Mouse (Mus musculus) heart, postnatal 0 days (tissue): ENCODE measurements around the gene Myo5a.

Experiments used
- CTCF ChIP-seq: IDR thresholded peaks from 2 replicates; pipeline ENCODE4 v1.5.1; 2016; ENCODE audit warnings: antibody characterized with exemption, control low read depth, low read depth
- EP300 ChIP-seq: IDR thresholded peaks from 2 replicates; pipeline ENCODE4 v1.6.1; 2016; ENCODE audit warnings: antibody characterized with exemption, low read depth

GRCm38 (mm10) chr9:75248359-75248758 lies 177.5 kb downstream of the Myo5a start:
- TF ChIP-seq EP300 = no peak
- TF ChIP-seq CTCF = no peak
